Comparison of ENCODE assay signal across 8 mouse cellular contexts in genomic region chr9:22307920-22308262, GRCm38 (mm10). TPM values are rescaled to one million over a fixed set of nuclear protein-coding genes. Genes with fewer than 3 reads are reported as not detected.
DNase-seq lines count a peak whose midpoint lies in the region; ATAC-seq and TF ChIP-seq lines count a peak whose summit lies in the region.
"Not testable (repeated sequence)": the region's sequence is repeated elsewhere in the genome, so short reads cannot be mapped to it uniquely, and the experiment has no call there.

No protein-coding gene starts in this region.

- not testable (repeated sequence) for H3K4me1 ChIP-seq in cortical plate, adult 2 months (ENCODE audit: control insufficient read depth, insufficient read depth, low read length); forebrain, embryonic 14.5 days (ENCODE audit: control insufficient read depth, insufficient read depth, low read length); heart, postnatal 0 days (ENCODE audit: control insufficient read depth, insufficient read depth); intestine, postnatal 0 days (replicated peaks; ENCODE audit: control insufficient read depth, insufficient read depth, low read length); limb, embryonic 15.5 days; lung, postnatal 0 days (ENCODE audit: insufficient read depth, low read depth, low read length); neural tube, embryonic 11.5 days (ENCODE audit: control insufficient read depth, insufficient read depth, low read length); thymus, adult 2 months (replicated peaks; ENCODE audit: control insufficient read depth, insufficient read depth, low read length)

- TF ChIP-seq EP300 in heart, postnatal 0 days (IDR thresholded peaks at IDR 0.05; ENCODE audit: low read depth); lung, postnatal 0 days (IDR thresholded peaks at IDR 0.05): not testable (repeated sequence)

- not testable (repeated sequence) for H3K27ac ChIP-seq in cortical plate, adult 2 months (ENCODE audit: insufficient read depth, low read length); heart, postnatal 0 days (ENCODE audit: low read depth); intestine, postnatal 0 days (ENCODE audit: low read depth, low read length); limb, embryonic 15.5 days; neural tube, embryonic 11.5 days (ENCODE audit: low read depth, low read length)
- H3K27ac ChIP-seq in forebrain, embryonic 14.5 days (ENCODE audit: low read depth, low read length): peak overlapping the region; percentile 53
- 0 out of 2 replicates have a peak overlapping the region, but pooled peaks have one; percentile 82 for H3K27ac ChIP-seq in lung, postnatal 0 days (ENCODE audit: low read length)
- peak overlapping the region; percentile 26; the same call in 1 of the 2 replicates for H3K27ac ChIP-seq in thymus, adult 2 months (ENCODE audit: control insufficient read depth, insufficient read depth, low read length)

- not testable (repeated sequence) for TF ChIP-seq CTCF in cortical plate, adult 2 months (IDR thresholded peaks at IDR 0.05; ENCODE audit: extremely low read depth, insufficient read depth, low read length); heart, postnatal 0 days (IDR thresholded peaks at IDR 0.05; ENCODE audit: low read depth); intestine, postnatal 0 days (IDR thresholded peaks at IDR 0.05; ENCODE audit: low read depth); thymus, adult 2 months (IDR thresholded peaks at IDR 0.05; ENCODE audit: borderline replicate concordance, control insufficient read depth, extremely low read depth, insufficient read depth, low read length, poor library complexity)
- TF ChIP-seq CTCF in lung, postnatal 0 days (IDR thresholded peaks at IDR 0.05): peak; percentile 16

- H3K9ac ChIP-seq in forebrain, embryonic 14.5 days (ENCODE audit: low read length): peak overlapping the region; percentile 99; the same call in 1 of the 2 replicates
- peak overlapping the region; percentile 96 for H3K9ac ChIP-seq in heart, postnatal 0 days (replicated peaks; ENCODE audit: low read depth, low read length)
- 0 out of 2 replicates have a peak overlapping the region, but pooled peaks have one; percentile 88 for H3K9ac ChIP-seq in intestine, postnatal 0 days (ENCODE audit: low read depth, low read length)
- H3K9ac ChIP-seq in limb, embryonic 15.5 days: peak overlapping the region; percentile 88; the same call in 1 of the 2 replicates
- H3K9ac ChIP-seq in lung, postnatal 0 days (replicated peaks; ENCODE audit: low read depth): peak overlapping the region; percentile 94; the same call in 1 of the 2 replicates
- H3K9ac ChIP-seq in neural tube, embryonic 11.5 days (ENCODE audit: low read length): peak overlapping the region; percentile 100

- ATAC-seq in forebrain, embryonic 14.5 days; limb, embryonic 15.5 days (ENCODE audit: insufficient number of reproducible peaks, low FRiP score, low TSS enrichment, low read depth); lung, postnatal 0 days: not testable (repeated sequence)
- peak; percentile 15; the same call in 1 of the 2 replicates for ATAC-seq in heart, postnatal 0 days (ENCODE audit: insufficient read depth, low read depth)
- ATAC-seq in intestine, postnatal 0 days: peak; percentile 23
- peak; percentile 4; the same call in 1 of the 2 replicates for ATAC-seq in neural tube, embryonic 11.5 days (ENCODE audit: insufficient read depth, low FRiP score, low TSS enrichment)

- DNase-seq in forebrain, embryonic 14.5 days (ENCODE audit: low spot score); heart, postnatal 0 days (ENCODE audit: low spot score); lung, postnatal 0 days (ENCODE audit: low spot score); neural tube, embryonic 11.5 days (ENCODE audit: low spot score); thymus, adult 2 months: not testable (repeated sequence)

- not testable (repeated sequence) for TF ChIP-seq POLR2A in cortical plate, adult 2 months (IDR thresholded peaks at IDR 0.05; ENCODE audit: extremely low read depth, insufficient read depth, low read length); thymus, adult 2 months (IDR thresholded peaks at IDR 0.05; ENCODE audit: control insufficient read depth, extremely low read depth, insufficient read depth, low read length, poor library complexity)

- 9% methylated on average over 9 of the region's 9 CpGs for WGBS in forebrain, embryonic 14.5 days
- 6% methylated on average over 9 of the region's 9 CpGs for WGBS in heart, postnatal 0 days
- WGBS in intestine, postnatal 0 days: 13% methylated on average over 9 of the region's 9 CpGs
- 13% methylated on average over 9 of the region's 9 CpGs for WGBS in limb, embryonic 15.5 days
- 9% methylated on average over 9 of the region's 9 CpGs for WGBS in lung, postnatal 0 days
- 19% methylated on average over 9 of the region's 9 CpGs for WGBS in neural tube, embryonic 11.5 days
- 5% methylated on average over 9 of the region's 9 CpGs for WGBS in thymus, adult 2 months

- H3K4me3 ChIP-seq in cortical plate, adult 2 months (ENCODE audit: insufficient read depth, low read length): peak overlapping the region; percentile 41
- peak overlapping the region; percentile 90 for H3K4me3 ChIP-seq in forebrain, embryonic 14.5 days (ENCODE audit: low read depth, low read length)
- peak overlapping the region; percentile 97 for H3K4me3 ChIP-seq in heart, postnatal 0 days (ENCODE audit: low read depth, low read length)
- peak overlapping the region; percentile 79 for H3K4me3 ChIP-seq in intestine, postnatal 0 days (ENCODE audit: low read depth, low read length)
- peak overlapping the region; percentile 94 for H3K4me3 ChIP-seq in limb, embryonic 15.5 days
- peak overlapping the region; percentile 92 for H3K4me3 ChIP-seq in lung, postnatal 0 days (ENCODE audit: low read depth, low read length)
- H3K4me3 ChIP-seq in neural tube, embryonic 11.5 days (ENCODE audit: low read depth, low read length): peak overlapping the region; percentile 93
- peak overlapping the region; percentile 62 for H3K4me3 ChIP-seq in thymus, adult 2 months (ENCODE audit: control insufficient read depth, insufficient read depth, low read length)

- H3K4me2 ChIP-seq in forebrain, embryonic 14.5 days (ENCODE audit: low read length): peak overlapping the region; percentile 80
- peak overlapping the region; percentile 93 for H3K4me2 ChIP-seq in heart, postnatal 0 days (ENCODE audit: low read depth, low read length)
- H3K4me2 ChIP-seq in intestine, postnatal 0 days (replicated peaks; ENCODE audit: low read depth): peak overlapping the region; percentile 77
- peak overlapping the region; percentile 87 for H3K4me2 ChIP-seq in limb, embryonic 15.5 days
- peak overlapping the region; percentile 89 for H3K4me2 ChIP-seq in lung, postnatal 0 days (replicated peaks; ENCODE audit: low read depth, low read length)
- H3K4me2 ChIP-seq in neural tube, embryonic 11.5 days (ENCODE audit: low read depth): peak overlapping the region; percentile 39

- not testable (repeated sequence) for H3K9me3 ChIP-seq in forebrain, embryonic 14.5 days (replicated peaks; ENCODE audit: control insufficient read depth, low read length); intestine, postnatal 0 days (ENCODE audit: control insufficient read depth); limb, embryonic 15.5 days; lung, postnatal 0 days (ENCODE audit: low read length); neural tube, embryonic 11.5 days (ENCODE audit: control insufficient read depth, low read length)
- peaks cover 11% of the 10 kb centered on the region for H3K9me3 ChIP-seq in heart, postnatal 0 days (replicated peaks; ENCODE audit: control insufficient read depth, low read length)

- H3K36me3 ChIP-seq in forebrain, embryonic 14.5 days (ENCODE audit: control insufficient read depth, insufficient read depth, low read length): peaks cover 21% of the 10 kb centered on the region
- peaks cover 22% of the 10 kb centered on the region for H3K36me3 ChIP-seq in heart, postnatal 0 days (replicated peaks; ENCODE audit: control insufficient read depth, insufficient read depth, low read length)
- peaks cover 14% of the 10 kb centered on the region for H3K36me3 ChIP-seq in intestine, postnatal 0 days (ENCODE audit: control insufficient read depth, insufficient read depth)
- peaks cover 23% of the 10 kb centered on the region for H3K36me3 ChIP-seq in limb, embryonic 15.5 days
- H3K36me3 ChIP-seq in lung, postnatal 0 days (ENCODE audit: insufficient read depth, low read length); thymus, adult 2 months (ENCODE audit: control insufficient read depth, insufficient read depth, low read length): not testable (repeated sequence)
- H3K36me3 ChIP-seq in neural tube, embryonic 11.5 days (ENCODE audit: control insufficient read depth, insufficient read depth, low read length): peaks cover 12% of the 10 kb centered on the region

- not testable (repeated sequence) for H3K27me3 ChIP-seq in forebrain, embryonic 14.5 days (replicated peaks; ENCODE audit: control insufficient read depth, insufficient read depth, low read length); heart, postnatal 0 days (ENCODE audit: control insufficient read depth, insufficient read depth, low read length); intestine, postnatal 0 days (replicated peaks; ENCODE audit: control insufficient read depth, insufficient read depth, low read length); limb, embryonic 15.5 days; lung, postnatal 0 days (replicated peaks; ENCODE audit: insufficient read depth, low read length); neural tube, embryonic 11.5 days (ENCODE audit: control insufficient read depth, insufficient read depth, low read length); thymus, adult 2 months (ENCODE audit: control insufficient read depth, insufficient read depth, low read length)

RNA-seq across cellular contexts. Expression of gene Zfp810, which starts 0.4 kb away (rescaled TPM):
- polyA plus RNA-seq in cortical plate, adult 2 months (2012; rRNA removed): 15.7 and 18.7 TPM in 2 replicates
- polyA plus RNA-seq in forebrain, embryonic 14.5 days (2014; fragmentation: Nextera tagmentation; extraction: Ambion mirVana): 24.8 and 30.4 TPM in 2 replicates
- total RNA-seq in heart, postnatal 0 days (2014; rRNA removed; ENCODE audit: low replicate concordance): 16.7 and 27.8 TPM in 2 replicates
- 13.1 and 14.3 TPM in 2 replicates for polyA plus RNA-seq in heart, postnatal 0 days (2015; fragmentation: Nextera tagmentation; extraction: Ambion mirVana)
- 7.7 and 8.4 TPM in 2 replicates for polyA plus RNA-seq in intestine, postnatal 0 days (2015; fragmentation: Nextera tagmentation; extraction: Ambion mirVana)
- polyA plus RNA-seq in limb, embryonic 15.5 days (2015; fragmentation: Nextera tagmentation; extraction: Ambion mirVana): 17.2 and 17.5 TPM in 2 replicates
- 13.6 and 15.3 TPM in 2 replicates for polyA plus RNA-seq in lung, postnatal 0 days (2015; fragmentation: Nextera tagmentation; extraction: Ambion mirVana)
- 28.1 and 30.1 TPM in 2 replicates for polyA plus RNA-seq in neural tube, embryonic 11.5 days (2014; fragmentation: Nextera tagmentation; extraction: Ambion mirVana)
- 10.9 and 11.5 TPM in 2 replicates for polyA plus RNA-seq in thymus, adult 2 months (2012; rRNA removed)

RNA-seq across cellular contexts. Expression of gene Zfp599, which starts 48.2 kb away (rescaled TPM):
- 1.8 and 2.1 TPM in 2 replicates for polyA plus RNA-seq in cortical plate, adult 2 months (2012; rRNA removed)
- 14.0 and 15.3 TPM in 2 replicates for polyA plus RNA-seq in forebrain, embryonic 14.5 days (2014; fragmentation: Nextera tagmentation; extraction: Ambion mirVana)
- 0.50 and 1.5 TPM in 2 replicates for total RNA-seq in heart, postnatal 0 days (2014; rRNA removed; ENCODE audit: low replicate concordance)
- polyA plus RNA-seq in heart, postnatal 0 days (2015; fragmentation: Nextera tagmentation; extraction: Ambion mirVana): 1.7 TPM in 2 replicates
- polyA plus RNA-seq in intestine, postnatal 0 days (2015; fragmentation: Nextera tagmentation; extraction: Ambion mirVana): 1.3 and 1.5 TPM in 2 replicates
- polyA plus RNA-seq in limb, embryonic 15.5 days (2015; fragmentation: Nextera tagmentation; extraction: Ambion mirVana): 4.0 and 4.8 TPM in 2 replicates
- 0.84 and 0.97 TPM in 2 replicates for polyA plus RNA-seq in lung, postnatal 0 days (2015; fragmentation: Nextera tagmentation; extraction: Ambion mirVana)
- polyA plus RNA-seq in neural tube, embryonic 11.5 days (2014; fragmentation: Nextera tagmentation; extraction: Ambion mirVana): 6.4 and 6.7 TPM in 2 replicates
- 0.62 and 0.88 TPM in 2 replicates for polyA plus RNA-seq in thymus, adult 2 months (2012; rRNA removed)

Comparison
In these comparisons a context has a peak if more than half of its experiments do, and no peak if none do; other contexts are left out.
1. H3K4me3 ChIP-seq: peak in every context shown above with its lines; median percentile 97 in heart, postnatal 0 days; 94 in limb, embryonic 15.5 days; 93 in neural tube, embryonic 11.5 days; 92 in lung, postnatal 0 days; 90 in forebrain, embryonic 14.5 days; 79 in intestine, postnatal 0 days; 62 in thymus, adult 2 months; 41 in cortical plate, adult 2 months.
2. H3K4me2 ChIP-seq: peak in every context shown above with its lines; median percentile 93 in heart, postnatal 0 days; 89 in lung, postnatal 0 days; 87 in limb, embryonic 15.5 days; 80 in forebrain, embryonic 14.5 days; 77 in intestine, postnatal 0 days; 39 in neural tube, embryonic 11.5 days.